Comparison of ENCODE assay signal across 32 mouse cellular contexts in genomic region chr16:8678676-8679075, GRCm38 (mm10). TPM values are rescaled to one million over a fixed set of nuclear protein-coding genes. Genes with fewer than 3 reads are reported as not detected.
DNase-seq lines count a peak whose midpoint lies in the region; ATAC-seq and TF ChIP-seq lines count a peak whose summit lies in the region.
"Had no signal": no experiment of that assay in that cellular context is flagged by ENCODE, and none has a peak within 500 bp of the region (broad histone marks: within the 10 kb centered on the region; RNA-seq: fewer than 3 reads in every experiment).

No protein-coding gene starts in this region.

- TF ChIP-seq CTCF in liver, embryonic 14.5 days (IDR thresholded peaks at IDR 0.05; ENCODE audit: low read depth), result no peak

- H3K9me3 ChIP-seq in liver, embryonic 14.5 days (ENCODE audit: control insufficient read depth, low read length), result no peaks in the 10 kb centered on the region
- H3K9me3 ChIP-seq: embryonic facial prominence, embryonic 12.5 days; forebrain, embryonic 13.5 days; heart, embryonic 15.5 days; hindbrain, embryonic 15.5 days; limb, embryonic 10.5 days; stomach, embryonic 15.5 days had no signal

- no peaks in the 10 kb centered on the region for H3K36me3 ChIP-seq in liver, embryonic 14.5 days (replicated peaks; ENCODE audit: control insufficient read depth, insufficient read depth, low read depth)
- H3K36me3 ChIP-seq: embryonic facial prominence, embryonic 12.5 days; heart, embryonic 15.5 days; hindbrain, embryonic 15.5 days; stomach, embryonic 15.5 days had no signal

- WGBS in liver, embryonic 14.5 days (ENCODE audit: insufficient replicate concordance), result 39% methylated on average over 4 of the region's 4 CpGs

- H3K4me3 ChIP-seq in liver, embryonic 14.5 days (ENCODE audit: insufficient read depth in 1 of 2, low read depth in 2 of 2, low read length in 2 of 2), result no peak overlapping the region
- H3K4me3 ChIP-seq: embryonic facial prominence, embryonic 12.5 days; forebrain, embryonic 13.5 days; heart, embryonic 15.5 days; hindbrain, embryonic 15.5 days; layer of hippocampus, adult 2 months; limb, embryonic 10.5 days; stomach, embryonic 15.5 days had no signal

- peak; percentile 43; the same call in 1 of the 2 replicates for TF ChIP-seq EP300 in liver, embryonic 14.5 days (IDR thresholded peaks at IDR 0.05; ENCODE audit: low read depth)

- ATAC-seq in erythroblast, adult 5-6 weeks (replicated peaks; ENCODE audit: low FRiP score, poor library complexity, severe bottlenecking), result peak; percentile 28
- ATAC-seq in liver, embryonic 14.5 days (ENCODE audit: insufficient read depth), result peak; percentile 29
- ATAC-seq: forebrain, embryonic 13.5 days; lung, postnatal 0 days had no signal

- peak overlapping the region; percentile 98 for H3K27ac ChIP-seq in liver, embryonic 14.5 days
- H3K27ac ChIP-seq: embryonic facial prominence, embryonic 12.5 days; forebrain, embryonic 13.5 days; heart, embryonic 15.5 days; hindbrain, embryonic 15.5 days; layer of hippocampus, adult 2 months; limb, embryonic 10.5 days; stomach, embryonic 15.5 days had no signal

- H3K4me1 ChIP-seq in liver, embryonic 14.5 days (replicated peaks; ENCODE audit: control insufficient read depth in 2 of 2, insufficient read depth in 2 of 2, low read length in 1 of 2), result peaks cover 54 to 61% of the 10 kb centered on the region in 2 experiments
- H3K4me1 ChIP-seq: embryonic facial prominence, embryonic 12.5 days; forebrain, embryonic 13.5 days; hindbrain, embryonic 15.5 days; stomach, embryonic 15.5 days had no signal

- H3K27me3 ChIP-seq in liver, embryonic 14.5 days (ENCODE audit: control insufficient read depth, insufficient read depth, low read length), result no peaks in the 10 kb centered on the region
- H3K27me3 ChIP-seq: embryonic facial prominence, embryonic 12.5 days; heart, embryonic 15.5 days; hindbrain, embryonic 15.5 days; stomach, embryonic 15.5 days had no signal

- DNase-seq in MEL-GATA-1-ER (ENCODE audit: extremely low read depth, low read depth), result peak; percentile 70
- DNase-seq in liver, embryonic 14.5 days (ENCODE audit: low read depth in 3 of 3, low spot score in 3 of 3), result peak; percentile 57 to 59 (median 59)
- peak; percentile 75 to 80 for DNase-seq in spleen, postnatal 10 days (ENCODE audit: low spot score in 2 of 2)
- DNase-seq in right cerebral cortex, postnatal 4 days, result no peak
- no peak for DNase-seq in Muller cell, postnatal 12 days (ENCODE audit: inconsistent ontology term)
- no peak for DNase-seq in gastrocnemius, adult 8-10 months (ENCODE audit: low spot score in 2 of 2)
- DNase-seq in cerebellum, adult 11-12 months, result no peak
- DNase-seq: cerebellum, adult 11 months; cerebellum, postnatal 14 days; kidney, adult 8-10 months; midbrain, embryonic 14.5 days; thymus, adult 2 months; thymus, postnatal 4 days had no signal

- H3K4me2 ChIP-seq in liver, embryonic 14.5 days (ENCODE audit: low read depth), result peak overlapping the region; percentile 46
- H3K4me2 ChIP-seq: embryonic facial prominence, embryonic 12.5 days; forebrain, embryonic 13.5 days; heart, embryonic 15.5 days; hindbrain, embryonic 15.5 days; stomach, embryonic 15.5 days had no signal

- H3K9ac ChIP-seq in liver, embryonic 14.5 days (replicated peaks), result peak overlapping the region; percentile 55
- H3K9ac ChIP-seq: embryonic facial prominence, embryonic 12.5 days; forebrain, embryonic 13.5 days; heart, embryonic 15.5 days; hindbrain, embryonic 15.5 days; stomach, embryonic 15.5 days had no signal

RNA-seq across cellular contexts. Expression of gene Gm5767, which starts 1.9 kb away (rescaled TPM):
- not detected in 2 replicates for total RNA-seq in erythroblast, adult 5-6 weeks (2015; ENCODE audit: low replicate concordance)
- not detected in 2 replicates for total RNA-seq in erythroblast, adult 5-6 weeks (2017; ENCODE audit: low replicate concordance)
- polyA plus RNA-seq in liver, embryonic 14.5 days (2012; rRNA removed), result 0.07 TPM in 1 of 2 replicates, not detected in the other
- not detected in 2 replicates for polyA plus RNA-seq in liver, embryonic 14.5 days (2014; fragmentation: Nextera tagmentation; extraction: Ambion mirVana)
- total RNA-seq in gastrocnemius, adult 8-10 months (2022), result not detected
- total RNA-seq: adrenal gland, postnatal 10 days; ES-E14; gastrocnemius, adult 18-20 months; hematopoietic stem cell, adult 5-6 weeks; layer of hippocampus, adult 2 months; layer of hippocampus, postnatal 25 days; liver, adult 2 months had no signal
- polyA plus RNA-seq: brain, embryonic 14.5 days; embryonic facial prominence, embryonic 12.5 days; erythroblast, embryonic 14.5 days; forebrain, embryonic 13.5 days; heart, embryonic 15.5 days; hindbrain, embryonic 15.5 days; intestine, embryonic 14.5 days; limb, embryonic 10.5 days; lung, postnatal 0 days; midbrain, embryonic 14.5 days; neural tube, embryonic 11.5 days; stomach, embryonic 15.5 days had no signal

RNA-seq across cellular contexts. Expression of gene Carhsp1, which starts 6.7 kb away (rescaled TPM):
- 106 and 129 TPM in 2 replicates for total RNA-seq in erythroblast, adult 5-6 weeks (2015; ENCODE audit: low replicate concordance)
- total RNA-seq in erythroblast, adult 5-6 weeks (2017; ENCODE audit: low replicate concordance), result 184 and 218 TPM in 2 replicates
- 31.2 and 38.7 TPM in 2 replicates for polyA plus RNA-seq in liver, embryonic 14.5 days (2012; rRNA removed)
- polyA plus RNA-seq in liver, embryonic 14.5 days (2014; fragmentation: Nextera tagmentation; extraction: Ambion mirVana), result 30.8 and 31.3 TPM in 2 replicates
- 1 to 10 TPM; 3.9 to 5.7 (median 5.3) TPM for total RNA-seq in gastrocnemius, adult 8-10 months (2022)

RNA-seq across cellular contexts. Expression of gene Tmem186, which starts 41.2 kb away (rescaled TPM):
- total RNA-seq in erythroblast, adult 5-6 weeks (2015; ENCODE audit: low replicate concordance), result 4.2 and 6.7 TPM in 2 replicates
- 1.8 and 5.6 TPM in 2 replicates for total RNA-seq in erythroblast, adult 5-6 weeks (2017; ENCODE audit: low replicate concordance)
- polyA plus RNA-seq in liver, embryonic 14.5 days (2012; rRNA removed), result 6.2 and 7.9 TPM in 2 replicates
- 6.3 and 6.5 TPM in 2 replicates for polyA plus RNA-seq in liver, embryonic 14.5 days (2014; fragmentation: Nextera tagmentation; extraction: Ambion mirVana)
- total RNA-seq in gastrocnemius, adult 8-10 months (2022), result 10 to 100 TPM; 13.1 to 15.3 (median 14.2) TPM

RNA-seq across cellular contexts. Expression of gene Pmm2, which starts 41.2 kb away (rescaled TPM):
- 27.2 and 40.7 TPM in 2 replicates for total RNA-seq in erythroblast, adult 5-6 weeks (2015; ENCODE audit: low replicate concordance)
- total RNA-seq in erythroblast, adult 5-6 weeks (2017; ENCODE audit: low replicate concordance), result 52.6 and 60.8 TPM in 2 replicates
- 22.1 and 23.0 TPM in 2 replicates for polyA plus RNA-seq in liver, embryonic 14.5 days (2012; rRNA removed)
- 25.4 and 25.5 TPM in 2 replicates for polyA plus RNA-seq in liver, embryonic 14.5 days (2014; fragmentation: Nextera tagmentation; extraction: Ambion mirVana)
- total RNA-seq in gastrocnemius, adult 8-10 months (2022), result 10 to 100 TPM; 13.1 to 21.2 (median 16.5) TPM

Comparison
In these comparisons a context has a peak if more than half of its experiments do, and no peak if none do; other contexts are left out.
1. DNase-seq: peak in MEL-GATA-1-ER (single experiment), liver, embryonic 14.5 days (3 of 3) and spleen, postnatal 10 days (2 of 2); none in right cerebral cortex, postnatal 4 days (single experiment), Muller cell, postnatal 12 days (single experiment), gastrocnemius, adult 8-10 months (0 of 2) and cerebellum, adult 11-12 months (single experiment).
2. RNA of gene Carhsp1, which starts 6.7 kb away (total RNA-seq): 106 to 218 TPM in erythroblast, adult 5-6 weeks; 3.9 to 5.7 TPM in gastrocnemius, adult 8-10 months; every median in the first group is over 10 times any median in the second.